Mouse (Mus musculus): ENCODE measurements around the gene Arf3. TPM values are rescaled to one million over a fixed set of nuclear protein-coding genes. Genes with fewer than 3 reads are reported as not detected.

Arf3 gene
- polyA plus RNA-seq, 1 experiment from 2014 or later: 99.9 TPM

DNA sequence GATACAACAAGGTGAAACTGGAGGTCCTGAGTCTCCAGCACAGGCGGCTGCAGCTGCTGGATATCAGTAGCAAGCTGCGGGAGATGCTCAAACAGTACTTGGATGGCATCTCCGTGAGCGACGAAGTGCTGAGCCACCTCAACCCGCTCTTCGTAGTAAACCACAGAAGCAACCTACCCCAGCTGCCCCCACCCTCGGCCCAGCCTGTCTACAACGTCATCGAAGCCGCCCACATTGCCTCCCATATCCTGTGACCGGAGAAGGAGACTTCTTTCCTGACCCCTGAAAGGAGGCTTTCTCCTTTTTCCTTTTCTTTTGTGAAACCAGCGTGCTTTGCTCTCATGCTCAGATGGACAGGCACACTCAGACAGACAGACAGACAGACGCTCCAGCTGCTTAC lies 40.2 kb downstream of the Arf3 start:
- ATAC-seq: no peak
- no peaks in the 10 kb centered on the region for H3K36me3 ChIP-seq (ENCODE audit: control insufficient read depth, insufficient read depth)
- H3K9me3 ChIP-seq (ENCODE audit: control insufficient read depth, low read length): no peaks in the 10 kb centered on the region
- H3K27me3 ChIP-seq (replicated peaks; ENCODE audit: control insufficient read depth, insufficient read depth, low read length): peaks cover 6% of the 10 kb centered on the region
- no peak overlapping the region for H3K9ac ChIP-seq (replicated peaks; ENCODE audit: low read depth, low read length)
- H3K4me1 ChIP-seq (replicated peaks; ENCODE audit: control insufficient read depth, insufficient read depth, low read length): peaks cover 30% of the 10 kb centered on the region
- WGBS: 61% methylated on average over 14 of the region's 14 CpGs
- H3K27ac ChIP-seq (ENCODE audit: low read length): no peak overlapping the region
- H3K4me3 ChIP-seq (replicated peaks; ENCODE audit: low read length): no peak overlapping the region
- H3K4me2 ChIP-seq (ENCODE audit: low read length): peak overlapping the region; percentile 26; the same call in 1 of the 2 replicates

DNA sequence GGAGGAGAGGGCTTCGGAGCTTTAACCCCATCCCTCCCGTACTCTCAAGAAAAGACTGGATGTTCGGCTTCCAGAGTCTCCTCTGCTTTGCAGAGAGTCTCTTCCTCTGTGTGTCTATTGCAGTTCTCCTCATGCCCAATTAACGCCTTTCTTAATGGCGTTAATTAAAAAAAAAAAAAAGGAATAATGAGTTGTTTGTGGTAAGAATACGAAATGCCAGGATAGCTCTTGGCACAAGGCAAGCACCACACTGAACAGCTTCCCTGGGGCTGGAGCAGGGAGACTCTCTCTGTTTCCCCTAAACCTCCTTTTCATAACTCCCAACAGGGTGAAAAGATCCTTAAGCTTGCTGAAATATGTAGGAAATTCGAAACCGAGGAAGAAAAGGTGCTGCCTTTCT lies 40.8 kb downstream of the Arf3 start:
- 20% methylated on average over 8 of the region's 8 CpGs for WGBS
- 0 out of 2 replicates have a peak overlapping the region, but pooled peaks have one; percentile 15 for H3K27ac ChIP-seq (ENCODE audit: low read length)
- peak overlapping the region; percentile 26 for H3K4me2 ChIP-seq (ENCODE audit: low read length)
- H3K4me3 ChIP-seq (replicated peaks; ENCODE audit: low read length): no peak overlapping the region
- no peaks in the 10 kb centered on the region for H3K36me3 ChIP-seq (ENCODE audit: control insufficient read depth, insufficient read depth)
- ATAC-seq: peak; percentile 31; the same call in 1 of the 2 replicates
- H3K9ac ChIP-seq (replicated peaks; ENCODE audit: low read depth, low read length): no peak overlapping the region
- peaks cover 6% of the 10 kb centered on the region for H3K27me3 ChIP-seq (replicated peaks; ENCODE audit: control insufficient read depth, insufficient read depth, low read length)
- H3K4me1 ChIP-seq (replicated peaks; ENCODE audit: control insufficient read depth, insufficient read depth, low read length): peaks cover 23% of the 10 kb centered on the region
- H3K9me3 ChIP-seq (ENCODE audit: control insufficient read depth, low read length): no peaks in the 10 kb centered on the region

DNA sequence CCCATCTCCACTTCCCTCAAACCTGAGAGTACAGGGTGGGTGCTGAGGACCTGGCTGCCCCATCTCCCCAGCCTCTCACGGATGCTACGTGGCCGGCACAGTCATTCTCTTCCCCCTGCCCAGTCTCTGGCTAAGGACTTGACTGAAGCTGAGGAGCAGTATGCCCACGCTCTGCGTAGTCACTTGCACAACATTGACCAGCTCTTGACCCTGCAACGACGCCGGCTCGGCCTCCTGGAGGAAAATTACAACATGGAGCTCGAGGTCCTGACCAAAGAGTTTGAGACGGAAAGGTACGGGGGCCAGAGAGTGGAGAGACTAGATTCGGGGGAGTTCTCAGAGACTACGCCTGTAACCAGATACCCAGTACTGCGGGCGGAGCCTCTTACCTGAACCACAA lies 45.7 kb downstream of the Arf3 start:
- 72% methylated on average over 16 of the region's 16 CpGs for WGBS
- no peak for ATAC-seq
- Histone ChIP-seq H3K27ac (ENCODE audit: low read length) (no peak overlapping the region), H3K4me3 (replicated peaks; ENCODE audit: low read length) (no peak overlapping the region), H3K36me3 (ENCODE audit: control insufficient read depth, insufficient read depth) (no peaks in the 10 kb centered on the region), H3K4me1 (replicated peaks; ENCODE audit: control insufficient read depth, insufficient read depth, low read length) (peaks cover 8% of the 10 kb centered on the region), H3K4me2 (ENCODE audit: low read length) (no peak overlapping the region), H3K27me3 (replicated peaks; ENCODE audit: control insufficient read depth, insufficient read depth, low read length) (no peaks in the 10 kb centered on the region), H3K9me3 (ENCODE audit: control insufficient read depth, low read length) (no peaks in the 10 kb centered on the region), H3K9ac (replicated peaks; ENCODE audit: low read depth, low read length) (no peak overlapping the region)

DNA sequence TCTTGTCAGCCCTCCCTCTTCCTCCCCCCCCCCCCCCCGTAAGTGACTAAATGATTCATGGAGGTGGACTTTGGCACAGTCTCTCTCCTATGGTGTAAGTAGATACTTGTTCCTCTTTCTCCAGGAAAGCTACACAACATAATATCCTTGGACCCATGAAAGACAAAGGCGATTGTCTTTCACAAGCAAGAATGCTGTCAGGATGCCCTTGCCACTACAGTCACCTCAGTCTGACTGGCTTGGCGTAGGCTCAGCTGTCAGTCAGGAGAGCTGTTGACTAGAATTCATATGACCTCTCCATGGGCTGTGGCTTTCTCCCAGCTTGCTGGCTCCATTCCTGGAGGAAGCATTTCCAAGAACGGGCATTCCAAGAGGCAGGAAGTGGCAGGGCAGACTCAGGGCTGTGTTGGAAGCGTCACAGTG lies 48.8 kb downstream of the Arf3 start:
- Histone ChIP-seq H3K4me1 (replicated peaks; ENCODE audit: control insufficient read depth, insufficient read depth, low read length) (no peaks in the 10 kb centered on the region; the same call in 1 of the 2 replicates), H3K36me3 (ENCODE audit: control insufficient read depth, insufficient read depth) (no peaks in the 10 kb centered on the region), H3K27ac (ENCODE audit: low read length) (no peak overlapping the region), H3K4me2 (ENCODE audit: low read length) (no peak overlapping the region), H3K9me3 (ENCODE audit: control insufficient read depth, low read length) (no peaks in the 10 kb centered on the region), H3K9ac (replicated peaks; ENCODE audit: low read depth, low read length) (no peak overlapping the region), H3K27me3 (replicated peaks; ENCODE audit: control insufficient read depth, insufficient read depth, low read length) (no peaks in the 10 kb centered on the region), H3K4me3 (replicated peaks; ENCODE audit: low read length) (no peak overlapping the region)
- 66% methylated on average over 5 of the region's 5 CpGs for WGBS
- no peak for ATAC-seq

DNA sequence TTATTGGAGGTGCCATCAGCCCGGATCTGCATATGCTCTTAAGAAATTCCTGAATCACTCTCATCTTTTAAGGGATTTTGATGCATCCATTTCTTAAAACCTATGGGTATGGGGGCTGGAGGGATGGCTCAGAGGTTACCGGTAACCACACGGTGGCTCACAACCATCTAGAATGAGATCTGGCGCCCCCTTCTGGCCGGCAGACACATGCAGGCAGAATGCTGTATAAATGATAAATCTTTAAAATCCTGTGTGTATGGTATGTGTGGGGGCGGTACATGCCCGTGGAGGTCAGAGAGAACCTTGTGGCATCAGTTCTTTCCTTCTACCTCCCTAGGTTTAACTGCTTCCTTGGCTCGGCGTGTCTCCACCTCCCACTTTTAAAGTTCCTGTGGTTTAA lies 52.6 kb downstream of the Arf3 start:
- Histone ChIP-seq H3K36me3 (ENCODE audit: control insufficient read depth, insufficient read depth) (no peaks in the 10 kb centered on the region), H3K4me1 (replicated peaks; ENCODE audit: control insufficient read depth, insufficient read depth, low read length) (no peaks in the 10 kb centered on the region; the same call in 1 of the 2 replicates), H3K9ac (replicated peaks; ENCODE audit: low read depth, low read length) (no peak overlapping the region), H3K9me3 (ENCODE audit: control insufficient read depth, low read length) (no peaks in the 10 kb centered on the region), H3K27me3 (replicated peaks; ENCODE audit: control insufficient read depth, insufficient read depth, low read length) (no peaks in the 10 kb centered on the region), H3K27ac (ENCODE audit: low read length) (no peak overlapping the region), H3K4me3 (replicated peaks; ENCODE audit: low read length) (no peak overlapping the region), H3K4me2 (ENCODE audit: low read length) (no peak overlapping the region)
- WGBS: 13% methylated on average over 9 of the region's 9 CpGs
- no peak for ATAC-seq

DNA sequence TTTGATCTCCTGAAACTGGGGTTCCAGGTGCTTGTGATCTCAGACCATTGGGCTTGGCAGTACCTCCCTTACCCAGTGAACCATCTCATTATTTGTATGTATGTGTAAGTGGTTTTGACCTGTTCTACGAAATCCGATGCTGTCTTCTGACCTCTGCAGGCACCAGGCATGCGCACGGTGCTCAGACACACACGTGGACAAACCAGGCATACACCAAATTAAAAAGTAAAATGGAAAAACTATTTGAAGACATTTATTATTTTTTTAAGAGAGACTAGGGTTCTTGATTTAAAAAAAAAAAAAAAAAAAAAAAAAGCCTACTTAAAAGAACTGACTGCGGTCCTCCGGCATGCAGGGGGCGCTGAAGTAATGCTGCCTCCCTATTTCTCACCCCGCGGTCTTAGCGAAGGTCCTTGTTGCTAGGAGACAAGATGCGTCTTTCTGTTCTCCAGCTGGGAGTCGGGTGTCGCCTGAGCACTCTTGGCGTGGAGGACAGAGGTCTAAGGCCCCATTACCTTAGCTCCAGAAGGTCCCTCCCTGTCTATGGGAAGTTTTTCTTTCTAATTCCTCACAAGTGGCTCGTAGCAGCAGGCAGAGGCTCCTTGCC lies 55.1 kb downstream of the Arf3 start, which contains the start of gene Ccdc65:
Gene Ccdc65 (plus strand): TSS at position 442 of the 607 bp plus-strand sequence.
- no peak within 1 kb of the TSS for H3K9ac ChIP-seq (replicated peaks; ENCODE audit: low read depth, low read length)
- WGBS: 19% methylated on average over 16 of the region's 16 CpGs
- ATAC-seq: peak; percentile 47
- peaks cover 6% of the 10 kb centered on the region; the same call in 1 of the 2 replicates for H3K27me3 ChIP-seq (replicated peaks; ENCODE audit: control insufficient read depth, insufficient read depth, low read length)
- H3K4me1 ChIP-seq (replicated peaks; ENCODE audit: control insufficient read depth, insufficient read depth, low read length): no peaks in the 10 kb centered on the region
- H3K9me3 ChIP-seq (ENCODE audit: control insufficient read depth, low read length): no peaks in the 10 kb centered on the region
- H3K4me3 ChIP-seq (replicated peaks; ENCODE audit: low read length): peak within 1 kb of the TSS; percentile 40
- peak within 1 kb of the TSS; percentile 49 for H3K4me2 ChIP-seq (ENCODE audit: low read length)
- H3K36me3 ChIP-seq (ENCODE audit: control insufficient read depth, insufficient read depth): no peaks in the 10 kb centered on the region
- no peak within 1 kb of the TSS for H3K27ac ChIP-seq (ENCODE audit: low read length)

DNA sequence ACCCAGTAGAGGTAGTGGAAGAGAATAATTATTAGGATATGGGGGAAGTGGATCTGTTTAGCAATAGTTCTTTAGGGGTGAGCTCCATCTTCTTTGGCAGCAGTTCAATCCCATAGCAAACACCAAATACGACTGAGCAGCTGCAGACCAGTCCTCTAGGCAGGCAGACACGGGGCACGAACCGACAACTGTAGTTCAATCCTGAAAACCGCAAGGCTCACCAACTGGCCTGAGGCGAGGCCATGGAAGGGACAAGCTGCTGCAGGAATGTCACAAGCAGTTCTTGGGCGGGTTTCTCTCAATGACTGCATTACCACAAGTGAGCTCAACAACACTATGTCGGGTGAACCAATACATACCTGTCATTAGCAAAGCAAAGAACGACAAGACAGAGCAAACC lies 58.7 kb downstream of the Arf3 start:
- Histone ChIP-seq H3K4me2 (ENCODE audit: low read length) (no peak overlapping the region), H3K9me3 (ENCODE audit: control insufficient read depth, low read length) (no peaks in the 10 kb centered on the region), H3K27ac (ENCODE audit: low read length) (no peak overlapping the region), H3K4me1 (replicated peaks; ENCODE audit: control insufficient read depth, insufficient read depth, low read length) (peaks cover 6% of the 10 kb centered on the region), H3K27me3 (replicated peaks; ENCODE audit: control insufficient read depth, insufficient read depth, low read length) (peaks cover 17% of the 10 kb centered on the region), H3K4me3 (replicated peaks; ENCODE audit: low read length) (no peak overlapping the region), H3K36me3 (ENCODE audit: control insufficient read depth, insufficient read depth) (no peaks in the 10 kb centered on the region), H3K9ac (replicated peaks; ENCODE audit: low read depth, low read length) (no peak overlapping the region)
- ATAC-seq: no peak
- WGBS: 62% methylated on average over 9 of the region's 9 CpGs

DNA sequence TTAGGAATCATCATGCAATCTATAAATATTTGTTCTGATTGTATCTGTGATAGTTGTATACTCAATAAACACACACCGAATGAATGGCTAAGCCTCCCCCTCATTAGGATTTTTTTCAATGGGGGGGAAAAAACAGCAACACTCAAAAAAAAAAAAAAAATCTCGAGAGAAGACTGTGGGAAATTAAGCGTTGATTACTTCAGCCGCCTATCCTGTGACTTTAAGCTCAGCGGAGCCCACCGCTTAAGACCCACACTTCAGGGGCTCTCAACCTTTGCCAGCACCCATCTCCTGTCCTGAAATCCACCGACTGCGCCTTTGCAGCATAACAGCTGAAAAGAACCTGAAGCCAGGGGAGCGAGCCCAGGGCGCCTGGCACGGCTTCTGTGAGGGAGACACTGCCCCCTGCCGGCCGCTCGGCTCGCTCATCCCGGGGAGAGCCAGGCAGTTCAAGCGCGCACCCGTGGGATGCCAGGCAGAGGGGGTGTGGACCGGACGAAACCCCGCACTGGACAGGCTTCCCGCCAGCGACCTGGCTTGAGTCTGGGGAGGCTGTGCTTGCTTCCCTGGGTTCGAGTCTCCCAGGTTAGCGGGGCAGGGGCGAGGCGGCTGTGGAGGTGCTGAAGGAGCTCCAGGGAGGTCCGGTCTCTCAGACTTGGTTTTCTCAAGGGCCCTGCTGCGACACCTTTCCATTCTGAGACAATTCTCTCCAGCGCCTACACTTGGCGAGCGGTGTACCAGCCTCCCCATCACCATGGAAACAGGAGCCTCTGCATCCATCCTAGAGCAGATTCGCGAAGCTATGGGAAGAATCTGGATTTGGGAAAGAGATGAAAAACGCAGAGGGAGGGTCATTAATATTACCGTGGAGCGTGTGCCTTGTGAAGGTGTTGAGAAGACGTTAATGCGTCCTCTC lies 63.6 kb downstream of the Arf3 start:
- H3K4me1 ChIP-seq (replicated peaks; ENCODE audit: control insufficient read depth, insufficient read depth, low read length): peaks cover 6% of the 10 kb centered on the region
- peak overlapping the region; percentile 60 for H3K27ac ChIP-seq (ENCODE audit: low read length)
- WGBS: 3% methylated on average over 40 of the region's 40 CpGs
- H3K36me3 ChIP-seq (ENCODE audit: control insufficient read depth, insufficient read depth): no peaks in the 10 kb centered on the region
- H3K4me3 ChIP-seq (replicated peaks; ENCODE audit: low read length): peak overlapping the region; percentile 41
- peak; percentile 95 for ATAC-seq
- H3K4me2 ChIP-seq (ENCODE audit: low read length): peak overlapping the region; percentile 58
- H3K9me3 ChIP-seq (ENCODE audit: control insufficient read depth, low read length): no peaks in the 10 kb centered on the region
- H3K27me3 ChIP-seq (replicated peaks; ENCODE audit: control insufficient read depth, insufficient read depth, low read length): peaks cover 14% of the 10 kb centered on the region
- H3K9ac ChIP-seq (replicated peaks; ENCODE audit: low read depth, low read length): peak overlapping the region; percentile 57

DNA sequence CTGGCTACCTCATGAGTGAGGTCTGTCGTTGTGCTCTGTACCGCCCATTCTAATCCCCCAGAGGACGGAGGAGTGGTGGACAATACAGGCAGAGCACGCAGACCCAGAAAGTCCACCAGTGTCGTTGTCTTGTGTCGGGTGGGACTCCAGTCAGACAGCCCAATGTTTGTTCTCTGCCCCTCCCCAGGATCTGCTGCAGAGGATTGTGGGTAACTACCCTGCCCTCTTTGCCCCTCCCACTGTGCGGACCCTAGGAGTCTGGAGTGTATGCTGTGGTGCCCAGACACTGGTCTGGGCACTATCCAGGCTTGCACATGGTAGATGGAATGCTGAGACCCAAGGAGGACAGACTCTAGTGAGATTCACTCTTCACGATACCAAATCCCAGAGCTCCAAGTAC lies 66.8 kb downstream of the Arf3 start:
- 48% methylated on average over 8 of the region's 8 CpGs for WGBS
- H3K9ac ChIP-seq (replicated peaks; ENCODE audit: low read depth, low read length): no peak overlapping the region
- H3K27ac ChIP-seq (ENCODE audit: low read length): no peak overlapping the region
- H3K4me1 ChIP-seq (replicated peaks; ENCODE audit: control insufficient read depth, insufficient read depth, low read length): peaks cover 12% of the 10 kb centered on the region
- H3K9me3 ChIP-seq (ENCODE audit: control insufficient read depth, low read length): no peaks in the 10 kb centered on the region
- H3K4me2 ChIP-seq (ENCODE audit: low read length): no peak overlapping the region
- no peaks in the 10 kb centered on the region for H3K36me3 ChIP-seq (ENCODE audit: control insufficient read depth, insufficient read depth)
- ATAC-seq: no peak
- peaks cover 7% of the 10 kb centered on the region for H3K27me3 ChIP-seq (replicated peaks; ENCODE audit: control insufficient read depth, insufficient read depth, low read length)
- H3K4me3 ChIP-seq (replicated peaks; ENCODE audit: low read length): no peak overlapping the region

All from forebrain, embryonic 16.5 days (tissue).